Mouse (Mus musculus) megakaryocyte, embryonic 14.5 days (primary cell): ENCODE results near the gene Atf7ip. TPM values are rescaled to one million over a fixed set of nuclear protein-coding genes. Genes with fewer than 3 reads are reported as not detected.

ENCODE experiments used
- H3K27me3 ChIP-seq: replicated peaks from 2 replicates; pipeline ENCODE3; 2012; ENCODE audit warnings: inconsistent platforms
- H3K36me3 ChIP-seq: replicated peaks from 2 replicates; pipeline ENCODE3; 2012; ENCODE audit warnings: low read length, inconsistent platforms, mixed read lengths
- H3K4me1 ChIP-seq: 2 replicates; pipeline ENCODE4 v1.6.1; 2012; ENCODE audit warnings: inconsistent platforms
- H3K4me3 ChIP-seq: replicated peaks from 2 replicates; pipeline ENCODE3; 2012; ENCODE audit warnings: moderate library complexity, mild to moderate bottlenecking, inconsistent platforms
- H3K9me3 ChIP-seq: 2 replicates; pipeline ENCODE4 v1.6.1; 2012; ENCODE audit warnings: inconsistent platforms
- FLI1 ChIP-seq: IDR thresholded peaks from 2 replicates; pipeline ENCODE4 v1.6.1; 2012; ENCODE audit warnings: low read length, inconsistent platforms, mixed read lengths
- GATA1 ChIP-seq: IDR thresholded peaks from 3 replicates; pipeline ENCODE4 v1.6.1; 2012; ENCODE audit warnings: mixed read lengths, low read length, inconsistent platforms, borderline replicate concordance
- polyA plus RNA-seq: library from polyadenylated mRNA; stranded (reverse); fragments of >175 nt; gene quantifications from 2 replicates; pipeline ENCODE4 v1.2.3, GENCODE M21; 2012; ENCODE audit warnings: low replicate concordance; ENCODE audit not compliant: insufficient read depth

The Atf7ip gene
- polyA plus RNA-seq, 1 experiment = 12.1 TPM

DNA sequence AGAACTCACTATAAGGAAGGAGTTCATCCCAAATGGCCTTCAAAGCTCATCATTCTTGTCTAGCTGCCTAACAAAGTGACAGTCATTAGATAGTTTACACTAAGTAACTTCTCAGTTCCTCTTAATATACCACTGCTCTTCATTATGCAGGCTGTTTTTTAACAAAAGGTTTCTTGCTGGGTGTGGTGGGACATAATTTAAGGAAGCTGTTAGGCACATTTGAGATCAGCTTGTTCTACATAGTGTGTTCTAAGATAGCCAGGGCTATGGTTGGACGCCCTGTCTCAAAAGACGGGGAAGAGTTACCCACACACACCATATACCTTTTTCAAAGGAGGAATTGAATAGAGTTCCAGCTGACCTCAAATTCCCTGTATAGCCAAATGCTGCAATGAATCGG is 21.9 kb upstream of the Atf7ip start:
- H3K9me3 ChIP-seq = peaks cover 42% of the 10 kb centered on the region
- H3K4me3 ChIP-seq = no peak overlapping the region
- H3K4me1 ChIP-seq = 0 out of 2 replicates have a peak, but pooled peaks cover under 1% of the 10 kb centered on the region
- no peak for TF ChIP-seq FLI1
- no peak for TF ChIP-seq GATA1
- H3K36me3 ChIP-seq = peaks cover 9% of the 10 kb centered on the region
- H3K27me3 ChIP-seq = no peaks in the 10 kb centered on the region

- no peak for TF ChIP-seq FLI1
- TF ChIP-seq GATA1 = no peak
- no peaks in the 10 kb centered on the region for H3K27me3 ChIP-seq
- no peak overlapping the region for H3K4me3 ChIP-seq
- peaks cover 36% of the 10 kb centered on the region for H3K9me3 ChIP-seq
- H3K36me3 ChIP-seq = peaks cover 4% of the 10 kb centered on the region
- H3K4me1 ChIP-seq = peaks cover 22% of the 10 kb centered on the region
Measured at GRCm38 (mm10) chr6:136486166-136486565, 19.8 kb upstream of the Atf7ip start.

DNA sequence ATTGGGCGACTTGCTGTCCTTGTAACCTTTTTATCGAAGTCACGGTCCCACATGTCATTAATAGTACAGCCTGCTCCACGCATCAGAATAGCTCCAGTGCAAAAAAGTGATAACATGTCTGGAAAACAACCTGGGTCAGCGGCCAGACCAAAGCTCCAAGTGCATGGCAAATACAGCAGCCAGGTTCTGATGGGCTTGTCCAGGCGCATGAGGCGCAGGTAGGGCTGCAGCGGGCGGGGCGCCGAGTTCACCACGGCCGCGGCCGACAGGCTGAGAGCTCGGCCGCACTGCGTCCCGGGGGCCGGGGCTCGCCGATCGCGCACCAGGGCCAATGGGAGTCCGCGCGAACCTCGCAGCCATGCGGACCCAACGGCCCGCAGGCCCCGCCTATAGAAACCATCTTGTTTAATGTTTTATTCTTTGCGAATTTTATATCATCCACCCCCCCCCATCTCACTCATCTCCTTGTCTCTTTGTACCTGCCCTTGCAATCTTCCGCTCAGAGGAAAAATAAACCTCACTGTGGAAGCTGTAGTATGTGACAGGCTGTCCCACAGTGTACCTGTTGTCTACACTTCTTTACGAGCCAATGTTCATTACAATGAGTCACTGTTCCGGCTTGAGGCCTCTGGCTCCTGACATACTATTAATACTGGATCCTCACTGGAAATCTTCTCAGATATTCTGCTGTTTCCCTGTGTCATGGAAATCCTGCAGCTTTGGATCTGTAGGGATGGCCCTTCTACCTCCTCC is 19.0 kb upstream of the Atf7ip start:
- H3K4me3 ChIP-seq = no peak overlapping the region
- no peaks in the 10 kb centered on the region for H3K27me3 ChIP-seq
- H3K4me1 ChIP-seq = peaks cover 28% of the 10 kb centered on the region
- peaks cover 32% of the 10 kb centered on the region for H3K9me3 ChIP-seq
- TF ChIP-seq GATA1 (no peak), FLI1 (no peak)
- H3K36me3 ChIP-seq = peaks cover under 1% of the 10 kb centered on the region

GRCm38 (mm10) chr6:136487554-136487950 is 18.4 kb upstream of the Atf7ip start:
- H3K36me3 ChIP-seq = no peaks in the 10 kb centered on the region
- H3K4me1 ChIP-seq = peaks cover 32% of the 10 kb centered on the region
- no peak overlapping the region for H3K4me3 ChIP-seq
- H3K27me3 ChIP-seq = no peaks in the 10 kb centered on the region
- TF ChIP-seq FLI1 (no peak), GATA1 (no peak)
- H3K9me3 ChIP-seq = peaks cover 27% of the 10 kb centered on the region

DNA sequence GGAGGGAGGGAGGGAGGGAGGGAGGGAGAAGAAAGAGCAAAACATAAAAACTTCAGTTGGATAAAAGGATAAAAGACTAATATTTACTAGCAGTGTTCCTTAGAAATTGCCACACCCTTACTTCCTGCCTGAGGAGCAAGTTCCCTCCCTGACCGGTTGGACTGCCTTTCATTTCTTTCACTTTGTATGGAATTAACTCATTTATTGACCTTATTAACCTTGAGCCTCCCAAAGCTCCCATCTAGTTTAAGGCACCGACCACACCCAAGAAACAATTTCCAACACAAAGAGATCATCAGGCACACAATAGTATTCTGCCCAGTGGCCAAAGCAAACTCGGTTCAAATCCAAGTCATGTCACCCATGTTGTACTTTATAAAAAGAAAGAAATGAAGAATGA is 16.1 kb upstream of the Atf7ip start:
- H3K27me3 ChIP-seq = no peaks in the 10 kb centered on the region
- H3K4me3 ChIP-seq = no peak overlapping the region
- H3K4me1 ChIP-seq = peaks cover 37% of the 10 kb centered on the region
- H3K9me3 ChIP-seq = peaks cover 12% of the 10 kb centered on the region
- no peak for TF ChIP-seq GATA1
- no peak for TF ChIP-seq FLI1
- H3K36me3 ChIP-seq = no peaks in the 10 kb centered on the region

GRCm38 (mm10) chr6:136490516-136491475 is 15.2 kb upstream of the Atf7ip start:
- peaks cover 37% of the 10 kb centered on the region for H3K4me1 ChIP-seq
- TF ChIP-seq FLI1 (no peak), GATA1 (no peak)
- no peaks in the 10 kb centered on the region for H3K27me3 ChIP-seq
- no peak overlapping the region for H3K4me3 ChIP-seq
- no peaks in the 10 kb centered on the region for H3K36me3 ChIP-seq
- peaks cover 12% of the 10 kb centered on the region for H3K9me3 ChIP-seq

DNA sequence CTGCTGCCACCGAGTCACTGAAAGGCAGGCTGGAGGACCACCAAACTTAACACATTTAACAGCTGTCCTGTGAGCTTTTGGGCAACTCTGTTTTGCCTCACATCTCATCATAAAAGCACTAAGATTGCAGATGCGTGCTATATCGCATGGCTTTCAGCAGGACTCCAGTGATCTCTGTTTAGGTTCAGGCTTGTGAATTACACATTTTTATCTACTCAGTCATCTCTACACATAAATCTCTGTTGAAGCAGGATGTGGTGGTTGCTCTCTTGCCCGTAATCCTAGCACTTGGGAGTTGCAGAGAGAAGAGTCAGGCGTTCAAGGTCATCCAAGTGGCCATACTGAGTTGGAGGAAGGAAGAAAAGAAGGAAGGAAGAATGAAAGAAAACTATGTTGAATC is 14.3 kb upstream of the Atf7ip start:
- TF ChIP-seq FLI1 (no peak), GATA1 (no peak)
- H3K36me3 ChIP-seq = no peaks in the 10 kb centered on the region

GRCm38 (mm10) chr6:136492251-136492650 is 13.7 kb upstream of the Atf7ip start:
- peaks cover 37% of the 10 kb centered on the region for H3K4me1 ChIP-seq
- H3K4me3 ChIP-seq = no peak overlapping the region
- no peaks in the 10 kb centered on the region for H3K27me3 ChIP-seq
- TF ChIP-seq GATA1 (no peak), FLI1 (no peak)
- no peaks in the 10 kb centered on the region for H3K36me3 ChIP-seq
- H3K9me3 ChIP-seq = peaks cover 11% of the 10 kb centered on the region

More for the DNA sequence above, 14.3 kb upstream of the Atf7ip start:
- Histone ChIP-seq H3K4me3 (no peak overlapping the region), H3K27me3 (no peaks in the 10 kb centered on the region), H3K9me3 (peaks cover 12% of the 10 kb centered on the region), H3K4me1 (peaks cover 37% of the 10 kb centered on the region)

DNA sequence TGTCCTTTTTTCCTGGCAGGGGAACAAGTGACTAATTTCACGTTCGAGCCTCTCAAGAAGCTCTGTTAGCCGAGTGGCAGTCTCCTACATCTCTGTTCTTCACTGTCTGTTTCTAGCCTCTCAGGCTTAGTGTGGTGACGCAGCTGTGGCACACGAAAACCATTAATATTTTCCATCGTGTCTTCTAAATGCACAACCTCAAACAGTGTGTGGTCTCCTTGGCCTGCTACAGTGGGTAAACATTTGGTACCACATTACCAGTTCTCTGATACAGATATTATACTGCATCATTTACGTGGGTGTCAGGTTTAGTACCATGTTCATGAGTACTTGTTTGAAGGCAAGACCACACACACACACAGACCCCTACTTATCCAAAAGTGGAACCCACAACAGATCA is 12.5 kb upstream of the Atf7ip start:
- no peak for TF ChIP-seq FLI1
- no peak for TF ChIP-seq GATA1
- peaks cover 47% of the 10 kb centered on the region for H3K4me1 ChIP-seq
- H3K36me3 ChIP-seq = no peaks in the 10 kb centered on the region
- H3K27me3 ChIP-seq = no peaks in the 10 kb centered on the region
- no peak overlapping the region for H3K4me3 ChIP-seq
- peaks cover under 1% of the 10 kb centered on the region; the same call in 1 of the 2 replicates for H3K9me3 ChIP-seq
